Mouse (Mus musculus) liver, embryonic 11.5 days (tissue): ENCODE data around the gene Tbc1d4. TPM values are rescaled to one million over a fixed set of nuclear protein-coding genes. Genes with fewer than 3 reads are reported as not detected.

Source experiments
- ATAC-seq: fragments of 200-750 bp; cut with Nextera tagmentation; replicated peaks from 2 replicates; pipeline ENCODE4 v1.8.0; 2017; ENCODE audit warnings: moderate number of reproducible peaks, mild to moderate bottlenecking, moderate TSS enrichment, moderate library complexity; ENCODE audit not compliant: low FRiP score
- DNase-seq: peaks from one replicate; pipeline ENCODE4 v3.0.0-alpha.2; 2017; ENCODE audit warnings: low spot score
- H3K27ac ChIP-seq: fragments of 300-500 bp; sonication (generic); 2 replicates; pipeline ENCODE4 v1.5.1; 2014; ENCODE audit warnings: mild to moderate bottlenecking, low read depth, low read length, control low read depth
- H3K27me3 ChIP-seq: fragments of 300-500 bp; sonication (generic); replicated peaks from 2 replicates; pipeline ENCODE4 v1.6.1; 2014; ENCODE audit warnings: low read length, mixed read lengths; ENCODE audit not compliant: control insufficient read depth, insufficient read depth
- H3K36me3 ChIP-seq: fragments of 300-500 bp; sonication (generic); 2 replicates; pipeline ENCODE4 v1.6.1; 2014; ENCODE audit warnings: mild to moderate bottlenecking, low read length, moderate library complexity, mixed read lengths; ENCODE audit not compliant: control insufficient read depth, insufficient read depth
- H3K4me1 ChIP-seq: fragments of 300-500 bp; sonication (generic); replicated peaks from 2 replicates; pipeline ENCODE4 v1.6.1; 2014; ENCODE audit warnings: low read length, mixed read lengths; ENCODE audit not compliant: control insufficient read depth, insufficient read depth
- H3K4me2 ChIP-seq: fragments of 300-500 bp; sonication (generic); 2 replicates; pipeline ENCODE4 v1.6.1; 2014; ENCODE audit warnings: mild to moderate bottlenecking, control low read depth, moderate library complexity
- H3K4me3 ChIP-seq: fragments of 300-500 bp; sonication (generic); 2 replicates; pipeline ENCODE4 v1.5.1; 2014; ENCODE audit warnings: low read depth, low read length, control low read depth
- H3K9ac ChIP-seq: fragments of 300-500 bp; sonication (generic); 2 replicates; pipeline ENCODE4 v1.6.1; 2014; ENCODE audit warnings: low read depth, low read length, control low read depth
- H3K9me3 ChIP-seq: fragments of 300-500 bp; sonication (generic); 2 replicates; pipeline ENCODE4 v1.6.1; 2016; ENCODE audit warnings: low read length, inconsistent platforms, mixed read lengths; ENCODE audit not compliant: control insufficient read depth
- WGBS: fragments of 180-500 bp; shearing (Covaris S2); extraction: QIAGEN DNeasy Blood & Tissue Kit; methylation state at CpG from one replicate; pipeline ENCODE4 v1.1.7; 2014; 5-methylcytosine and 5-hydroxymethylcytosine counted together
- polyA plus RNA-seq: library from polyadenylated mRNA; unstranded; fragments of >200 nt; fragmentation: Nextera tagmentation; extraction: Ambion mirVana; gene quantifications from 2 replicates; pipeline ENCODE4 v1.2.1, GENCODE M21; 2014

Tbc1d4 gene
- polyA plus RNA-seq, 1 experiment from 2014 or later, result 4.0 TPM

DNA sequence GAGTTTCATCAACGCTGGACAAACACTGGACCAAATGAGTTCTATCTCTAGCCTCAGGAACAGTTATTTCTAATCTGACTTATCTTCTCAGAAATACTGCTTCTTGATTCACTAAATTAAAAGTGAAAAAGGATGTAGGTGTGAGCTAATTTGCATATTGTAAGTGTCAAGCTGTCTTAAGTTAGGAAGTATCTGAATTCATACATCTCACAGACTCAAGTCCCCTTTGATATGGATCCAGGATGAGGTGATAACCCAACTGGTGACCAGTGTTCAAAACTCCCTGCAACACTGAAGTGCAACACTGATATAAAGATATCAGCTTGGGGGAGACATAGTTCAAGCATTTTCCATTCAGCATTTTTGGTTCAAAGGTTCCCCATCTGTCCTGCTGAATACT is 141.5 kb downstream of the Tbc1d4 start:
- no peak for ATAC-seq
- DNase-seq, result no peak
- H3K27me3 ChIP-seq, result no peaks in the 10 kb centered on the region
- no peaks in the 10 kb centered on the region for H3K9me3 ChIP-seq
- 88% methylated on average over 1 of the region's 1 CpGs for WGBS
- no peak overlapping the region for H3K4me3 ChIP-seq
- H3K4me1 ChIP-seq, result no peaks in the 10 kb centered on the region
- H3K27ac ChIP-seq, result no peak overlapping the region
- no peak overlapping the region for H3K9ac ChIP-seq
- H3K4me2 ChIP-seq, result no peak overlapping the region
- no peaks in the 10 kb centered on the region for H3K36me3 ChIP-seq

DNA sequence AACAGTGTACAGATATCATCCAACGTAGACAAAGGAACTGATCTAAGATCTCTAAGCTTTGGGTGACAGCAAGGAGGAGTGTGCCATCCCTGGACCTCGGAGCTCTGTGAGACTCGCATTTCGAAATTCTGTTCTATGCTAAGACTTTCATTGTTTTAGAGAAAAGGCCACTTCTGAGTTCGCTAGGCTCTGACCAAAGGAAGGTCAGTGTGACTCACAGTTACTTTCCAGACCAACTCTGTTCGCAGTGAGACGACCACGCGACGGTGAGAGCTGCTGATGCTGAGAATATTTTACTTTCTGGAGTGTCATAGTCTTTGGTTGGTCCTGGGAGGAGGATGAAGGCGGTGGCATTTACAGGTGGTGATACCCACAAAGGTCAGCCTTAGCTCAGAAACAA is 142.5 kb downstream of the Tbc1d4 start:
- no peak for DNase-seq
- no peak overlapping the region for H3K4me2 ChIP-seq
- WGBS, result 86% methylated on average over 11 of the region's 11 CpGs
- H3K27me3 ChIP-seq, result no peaks in the 10 kb centered on the region
- H3K9ac ChIP-seq, result no peak overlapping the region
- ATAC-seq, result no peak
- H3K4me3 ChIP-seq, result no peak overlapping the region
- H3K4me1 ChIP-seq, result no peaks in the 10 kb centered on the region
- H3K27ac ChIP-seq, result no peak overlapping the region
- H3K36me3 ChIP-seq, result no peaks in the 10 kb centered on the region
- no peaks in the 10 kb centered on the region for H3K9me3 ChIP-seq

DNA sequence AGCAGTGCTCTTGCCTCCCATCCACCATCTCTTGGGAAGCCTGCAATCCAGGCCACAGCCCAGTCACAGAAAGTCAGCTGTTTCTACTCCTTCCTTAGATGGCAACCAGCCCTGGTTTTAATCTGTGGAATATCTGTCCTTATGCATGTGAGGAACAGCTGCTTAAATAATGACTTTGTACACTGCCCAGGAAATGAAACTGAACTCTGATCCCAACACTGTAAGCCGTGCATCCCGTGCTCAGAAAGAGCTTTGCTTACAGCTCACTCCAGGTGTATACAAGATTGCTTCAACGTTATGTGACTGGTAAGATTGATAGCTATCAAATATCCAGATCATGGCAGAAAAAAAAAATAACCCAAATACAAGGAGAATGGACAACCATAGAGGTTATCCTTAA is 143.1 kb downstream of the Tbc1d4 start:
- no peak for DNase-seq
- Histone ChIP-seq H3K9me3 (no peaks in the 10 kb centered on the region), H3K27ac (no peak overlapping the region), H3K4me3 (no peak overlapping the region), H3K4me1 (no peaks in the 10 kb centered on the region), H3K27me3 (no peaks in the 10 kb centered on the region), H3K4me2 (no peak overlapping the region), H3K9ac (no peak overlapping the region), H3K36me3 (no peaks in the 10 kb centered on the region)
- WGBS, result 90% methylated on average over 3 of the region's 3 CpGs
- ATAC-seq, result no peak

DNA sequence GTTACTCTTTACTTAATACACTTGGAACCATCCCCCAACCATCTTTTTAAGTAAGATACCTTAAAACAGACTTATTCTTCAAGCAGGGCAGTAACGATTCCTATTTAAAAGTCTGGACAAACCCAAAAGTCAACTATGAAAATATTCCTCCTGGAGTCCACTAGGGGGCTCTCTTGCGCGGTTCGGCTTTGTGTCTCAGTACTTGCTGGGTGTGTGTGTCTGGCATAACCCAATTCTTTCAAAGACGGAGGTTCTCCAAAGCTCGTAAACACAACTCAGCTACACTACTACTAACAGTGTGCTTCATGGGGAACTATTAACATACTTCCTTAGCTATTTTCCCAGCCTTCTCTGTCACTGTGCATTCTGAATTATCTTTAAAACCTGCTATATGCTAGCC is 148.2 kb downstream of the Tbc1d4 start:
- H3K4me3 ChIP-seq, result no peak overlapping the region
- no peaks in the 10 kb centered on the region for H3K9me3 ChIP-seq
- no peaks in the 10 kb centered on the region for H3K4me1 ChIP-seq
- no peaks in the 10 kb centered on the region for H3K36me3 ChIP-seq
- no peak overlapping the region for H3K9ac ChIP-seq
- no peak for ATAC-seq
- DNase-seq, result no peak
- 31% methylated on average over 6 of the region's 6 CpGs for WGBS
- H3K27ac ChIP-seq, result no peak overlapping the region
- H3K27me3 ChIP-seq, result no peaks in the 10 kb centered on the region
- H3K4me2 ChIP-seq, result no peak overlapping the region

DNA sequence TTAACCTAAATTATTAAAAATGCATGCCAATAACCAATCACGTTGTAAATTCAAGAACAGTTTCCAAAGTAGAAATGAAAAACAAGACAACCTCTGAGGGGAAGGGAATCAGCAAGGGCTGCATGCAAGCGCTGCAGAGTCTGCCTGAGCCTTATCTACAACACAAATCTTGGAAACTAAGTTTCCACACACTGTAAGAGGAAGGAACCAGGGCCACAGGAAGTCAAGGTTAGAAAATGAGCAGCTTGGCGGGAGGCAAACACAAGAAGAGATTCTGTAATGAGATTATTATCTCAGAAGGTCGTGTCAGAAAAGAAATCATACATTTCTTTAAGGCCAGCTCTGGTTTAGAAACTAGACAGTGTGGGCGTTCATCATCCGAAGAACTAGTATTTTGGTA is 156.1 kb downstream of the Tbc1d4 start:
- H3K9ac ChIP-seq, result no peak overlapping the region
- H3K4me2 ChIP-seq, result no peak overlapping the region
- H3K27me3 ChIP-seq, result no peaks in the 10 kb centered on the region
- ATAC-seq (no peak), DNase-seq (no peak)
- H3K4me1 ChIP-seq, result no peaks in the 10 kb centered on the region
- no peaks in the 10 kb centered on the region for H3K9me3 ChIP-seq
- H3K36me3 ChIP-seq, result no peaks in the 10 kb centered on the region
- no peak overlapping the region for H3K27ac ChIP-seq
- 50% methylated on average over 6 of the region's 6 CpGs for WGBS
- H3K4me3 ChIP-seq, result no peak overlapping the region

DNA sequence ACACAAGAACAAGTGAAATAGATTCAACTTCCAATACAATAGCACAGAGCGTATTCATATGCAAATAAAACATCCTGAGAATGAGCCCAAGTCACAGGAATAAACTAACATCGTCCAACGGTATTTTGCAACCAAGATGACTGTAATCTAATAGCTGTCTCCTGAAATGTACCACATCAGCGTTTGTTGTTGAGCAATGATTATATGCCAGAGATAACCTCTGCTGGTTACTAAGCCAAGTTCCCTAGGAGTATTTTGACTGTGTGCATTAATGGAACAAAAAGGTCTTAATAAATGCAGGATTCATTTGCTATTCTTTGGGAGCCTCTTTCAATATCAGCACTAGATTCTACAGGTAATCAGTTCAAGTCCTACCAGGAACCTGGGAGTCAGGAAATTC is 161.1 kb downstream of the Tbc1d4 start:
- Histone ChIP-seq H3K4me2 (no peak overlapping the region), H3K27ac (no peak overlapping the region), H3K27me3 (no peaks in the 10 kb centered on the region), H3K9ac (no peak overlapping the region), H3K36me3 (no peaks in the 10 kb centered on the region), H3K9me3 (no peaks in the 10 kb centered on the region), H3K4me3 (no peak overlapping the region), H3K4me1 (no peaks in the 10 kb centered on the region)
- WGBS, result 79% methylated on average over 4 of the region's 4 CpGs
- DNase-seq (no peak), ATAC-seq (no peak)

DNA sequence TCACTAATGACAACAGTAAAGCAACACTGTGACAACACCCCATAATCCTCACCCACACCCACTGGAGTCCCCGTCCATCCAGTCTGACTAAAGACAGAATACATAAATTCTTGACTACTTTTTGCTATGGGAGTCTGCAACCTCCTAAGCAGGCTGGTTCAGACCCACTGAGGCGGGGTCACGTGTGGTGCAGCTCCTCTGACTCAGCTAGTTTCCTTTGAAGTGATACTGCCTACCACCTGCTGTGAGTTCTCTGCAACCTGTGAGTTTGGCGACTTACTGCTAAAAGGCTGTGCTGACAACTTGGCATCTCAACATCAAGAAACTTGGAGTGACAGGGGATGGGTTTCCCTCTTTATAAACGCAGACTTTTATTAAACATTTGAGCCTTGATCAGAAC is 163.8 kb downstream of the Tbc1d4 start:
- H3K4me2 ChIP-seq, result no peak overlapping the region
- H3K9me3 ChIP-seq, result no peaks in the 10 kb centered on the region
- H3K27me3 ChIP-seq, result no peaks in the 10 kb centered on the region
- no peak overlapping the region for H3K27ac ChIP-seq
- H3K4me3 ChIP-seq, result no peak overlapping the region
- DNase-seq, result no peak
- no peaks in the 10 kb centered on the region for H3K4me1 ChIP-seq
- 62% methylated on average over 5 of the region's 5 CpGs for WGBS
- ATAC-seq, result no peak
- no peak overlapping the region for H3K9ac ChIP-seq
- H3K36me3 ChIP-seq, result no peaks in the 10 kb centered on the region

DNA sequence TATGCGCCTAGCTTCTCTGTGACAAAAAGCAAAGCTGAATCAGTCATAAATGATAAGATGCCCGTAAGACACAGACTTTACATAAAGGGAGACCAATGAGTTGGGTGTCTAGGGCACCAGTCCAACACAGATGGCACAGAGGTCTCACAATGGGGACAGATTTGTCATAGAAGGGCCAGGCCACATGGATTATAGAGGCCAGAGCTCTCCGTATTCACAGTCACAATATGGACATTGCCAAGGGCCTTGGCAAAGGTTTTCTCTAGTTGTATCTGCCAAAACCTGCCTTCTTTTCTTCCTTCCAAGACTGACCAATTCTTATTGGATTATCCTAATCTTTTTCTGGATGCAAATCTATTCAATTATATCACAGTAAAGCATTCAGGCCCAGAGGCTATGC is 171.1 kb downstream of the Tbc1d4 start:
- H3K27ac ChIP-seq, result no peak overlapping the region
- H3K4me1 ChIP-seq, result no peaks in the 10 kb centered on the region
- H3K27me3 ChIP-seq, result no peaks in the 10 kb centered on the region
- H3K9me3 ChIP-seq, result no peaks in the 10 kb centered on the region
- H3K4me3 ChIP-seq, result no peak overlapping the region
- ATAC-seq (no peak), DNase-seq (no peak)
- 84% methylated on average over 3 of the region's 3 CpGs for WGBS
- no peak overlapping the region for H3K9ac ChIP-seq
- H3K36me3 ChIP-seq, result no peaks in the 10 kb centered on the region
- H3K4me2 ChIP-seq, result no peak overlapping the region

DNA sequence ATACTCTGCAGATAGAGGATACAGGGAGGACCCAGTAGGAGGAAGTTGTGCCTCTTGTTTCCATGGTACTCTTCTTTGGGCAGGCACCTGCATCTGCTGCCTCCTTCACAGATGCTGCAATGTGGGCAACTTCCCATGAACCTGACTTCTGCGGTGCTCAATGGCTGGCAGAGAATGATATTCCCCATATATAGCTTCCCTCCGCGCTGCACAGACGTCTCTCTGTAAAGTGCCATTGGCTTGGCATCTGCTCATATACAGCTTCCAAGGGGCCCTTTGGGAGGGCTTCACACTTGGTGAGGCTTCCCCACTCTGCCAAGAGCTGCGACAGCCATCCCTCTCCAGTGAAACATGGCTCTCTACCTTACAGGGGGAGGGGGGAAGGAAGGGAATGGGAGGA is 178.5 kb downstream of the Tbc1d4 start:
- H3K4me1 ChIP-seq, result no peaks in the 10 kb centered on the region
- H3K36me3 ChIP-seq, result no peaks in the 10 kb centered on the region
- no peak overlapping the region for H3K4me3 ChIP-seq
- WGBS, result 84% methylated on average over 5 of the region's 5 CpGs
- no peak overlapping the region for H3K4me2 ChIP-seq
- no peak overlapping the region for H3K9ac ChIP-seq
- H3K9me3 ChIP-seq, result no peaks in the 10 kb centered on the region
- no peaks in the 10 kb centered on the region for H3K27me3 ChIP-seq
- DNase-seq, result no peak
- no peak for ATAC-seq
- H3K27ac ChIP-seq, result no peak overlapping the region
